Mouse (Mus musculus) erythroblast, embryonic 14.5 days (primary cell): ENCODE data around the gene Dock10. TPM values are rescaled to one million over a fixed set of nuclear protein-coding genes. Genes with fewer than 3 reads are reported as not detected.

Experiments
- H3K27me3 ChIP-seq: 2 replicates; pipeline ENCODE4 v1.6.1; 2012; ENCODE audit warnings: inconsistent platforms; ENCODE audit not compliant: control insufficient read depth
- H3K36me3 ChIP-seq: 2 replicates; pipeline ENCODE4 v1.6.1; 2012; ENCODE audit warnings: mild to moderate bottlenecking, inconsistent platforms; ENCODE audit not compliant: control insufficient read depth
- H3K4me1 ChIP-seq: 2 replicates; pipeline ENCODE4 v1.6.1; 2012; ENCODE audit warnings: inconsistent platforms; ENCODE audit not compliant: control insufficient read depth
- H3K4me3 ChIP-seq: replicated peaks from 2 replicates; pipeline ENCODE3; 2012; ENCODE audit warnings: moderate library complexity, mild to moderate bottlenecking, inconsistent platforms
- H3K9me3 ChIP-seq: 2 replicates; pipeline ENCODE4 v1.6.1; 2012; ENCODE audit warnings: low read length, inconsistent platforms, mixed read lengths; ENCODE audit not compliant: control insufficient read depth
- GATA1 ChIP-seq: IDR thresholded peaks from 2 replicates; pipeline ENCODE4 v1.6.1; 2012; ENCODE audit warnings: low read length, inconsistent platforms, mixed read lengths
- TAL1 ChIP-seq: IDR thresholded peaks from 3 replicates; pipeline ENCODE4 v1.6.1; 2012; ENCODE audit warnings: low read length, inconsistent platforms, mixed read lengths
- polyA plus RNA-seq: library from polyadenylated mRNA; stranded (reverse); fragments of >175 nt; gene quantifications from 2 replicates; pipeline ENCODE4 v1.2.3, GENCODE M21; 2012

Dock10 gene
- polyA plus RNA-seq, 1 experiment = 0.02 TPM

DNA sequence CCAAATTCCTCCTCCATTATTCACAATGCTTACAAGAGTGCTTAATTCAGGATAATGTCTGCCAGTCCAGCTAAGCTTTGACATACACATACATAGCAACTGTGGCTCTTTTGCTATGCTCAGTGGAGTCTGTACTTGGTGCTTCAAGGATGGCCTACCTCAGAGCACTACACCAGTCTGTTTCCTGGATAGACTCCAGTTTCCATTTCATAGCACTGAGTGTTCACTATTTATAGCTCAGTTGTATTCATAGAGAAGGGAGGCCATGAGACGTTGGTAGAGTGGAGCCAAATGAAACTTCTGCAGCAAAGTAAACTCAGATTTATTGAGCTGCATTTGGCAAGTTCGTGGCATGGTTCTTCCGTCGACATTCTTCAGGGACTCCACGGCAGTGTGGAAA lies 274.9 kb downstream of the Dock10 start:
- H3K36me3 ChIP-seq = no peaks in the 10 kb centered on the region
- H3K4me1 ChIP-seq = no peaks in the 10 kb centered on the region
- H3K9me3 ChIP-seq = no peaks in the 10 kb centered on the region
- no peaks in the 10 kb centered on the region for H3K27me3 ChIP-seq
- no peak overlapping the region for H3K4me3 ChIP-seq
- no peak for TF ChIP-seq GATA1
- TF ChIP-seq TAL1 = no peak

- TF ChIP-seq TAL1 (no peak), GATA1 (no peak)
- no peaks in the 10 kb centered on the region for H3K4me1 ChIP-seq
- H3K27me3 ChIP-seq = no peaks in the 10 kb centered on the region
Measured at GRCm38 (mm10) chr1:80474942-80475341, 283.4 kb downstream of the Dock10 start.

DNA sequence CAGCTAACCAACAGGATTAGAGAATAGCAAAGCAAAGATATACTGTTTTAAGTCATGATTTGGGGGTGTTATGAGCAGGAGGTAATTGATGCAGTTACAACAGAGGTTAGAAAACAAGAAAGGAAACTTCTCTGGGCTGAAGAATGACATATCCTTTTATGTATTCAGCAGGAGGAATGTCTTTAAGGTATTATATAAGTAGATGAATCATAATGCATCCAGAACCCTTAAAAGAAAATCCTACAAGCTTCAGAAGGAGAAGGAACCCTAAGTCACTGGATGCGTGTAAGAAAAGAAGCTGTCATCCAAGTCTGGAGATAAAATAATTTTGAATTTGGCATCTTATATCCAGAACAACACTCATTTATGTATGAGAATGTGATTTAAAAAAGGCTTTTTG lies 285.9 kb downstream of the Dock10 start:
- no peaks in the 10 kb centered on the region for H3K4me1 ChIP-seq
- TF ChIP-seq GATA1 = no peak
- no peak for TF ChIP-seq TAL1
- H3K36me3 ChIP-seq = no peaks in the 10 kb centered on the region
- H3K4me3 ChIP-seq = no peak overlapping the region
- no peaks in the 10 kb centered on the region for H3K9me3 ChIP-seq
- H3K27me3 ChIP-seq = no peaks in the 10 kb centered on the region

More at GRCm38 (mm10) chr1:80474942-80475341, 283.4 kb downstream of the Dock10 start:
- H3K4me3 ChIP-seq = no peak overlapping the region
- no peaks in the 10 kb centered on the region for H3K36me3 ChIP-seq
- no peaks in the 10 kb centered on the region for H3K9me3 ChIP-seq

GRCm38 (mm10) chr1:80461348-80461747 lies 297.0 kb downstream of the Dock10 start, which contains the start of gene Gm45261:
TSS of gene Gm45261 (minus strand) at chr1:80461448.
- Histone ChIP-seq H3K36me3 (no peaks in the 10 kb centered on the region), H3K27me3 (no peaks in the 10 kb centered on the region), H3K9me3 (no peaks in the 10 kb centered on the region), H3K4me1 (no peaks in the 10 kb centered on the region), H3K4me3 (no peak within 1 kb of the TSS)
- TF ChIP-seq GATA1 (no peak), TAL1 (no peak)

DNA sequence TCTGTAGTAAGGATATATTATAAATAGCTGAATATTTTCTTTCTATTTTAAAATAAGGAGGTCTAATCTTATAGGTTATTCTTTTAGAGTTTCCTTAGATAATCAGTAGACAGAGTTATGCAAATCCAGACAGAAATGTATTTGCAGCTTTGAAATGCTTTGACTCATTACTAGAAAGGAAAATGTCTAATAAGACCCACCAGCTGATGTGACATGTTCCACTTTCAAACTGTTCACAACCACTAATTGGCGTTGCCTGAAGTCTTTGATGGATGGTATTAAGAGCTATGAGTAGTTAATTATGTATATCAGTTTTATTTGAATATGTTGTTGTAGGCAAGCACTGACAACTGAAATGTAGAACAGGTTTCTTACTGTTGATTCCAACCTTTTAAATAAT lies 298.4 kb downstream of the Dock10 start:
- Histone ChIP-seq H3K4me3 (no peak overlapping the region), H3K36me3 (no peaks in the 10 kb centered on the region), H3K9me3 (no peaks in the 10 kb centered on the region), H3K4me1 (no peaks in the 10 kb centered on the region), H3K27me3 (no peaks in the 10 kb centered on the region)
- no peak for TF ChIP-seq TAL1

GRCm38 (mm10) chr1:80459477-80459876 lies 298.9 kb downstream of the Dock10 start:
- Histone ChIP-seq H3K36me3 (no peaks in the 10 kb centered on the region), H3K4me1 (no peaks in the 10 kb centered on the region), H3K4me3 (no peak overlapping the region), H3K27me3 (no peaks in the 10 kb centered on the region), H3K9me3 (no peaks in the 10 kb centered on the region)
- TF ChIP-seq TAL1 (no peak), GATA1 (no peak)

- Histone ChIP-seq H3K9me3 (no peaks in the 10 kb centered on the region), H3K36me3 (no peaks in the 10 kb centered on the region), H3K4me1 (no peaks in the 10 kb centered on the region), H3K4me3 (no peak overlapping the region), H3K27me3 (no peaks in the 10 kb centered on the region)
- TF ChIP-seq GATA1 = no peak
- TF ChIP-seq TAL1 = no peak
Measured at GRCm38 (mm10) chr1:80453971-80454370, 304.4 kb downstream of the Dock10 start.

DNA sequence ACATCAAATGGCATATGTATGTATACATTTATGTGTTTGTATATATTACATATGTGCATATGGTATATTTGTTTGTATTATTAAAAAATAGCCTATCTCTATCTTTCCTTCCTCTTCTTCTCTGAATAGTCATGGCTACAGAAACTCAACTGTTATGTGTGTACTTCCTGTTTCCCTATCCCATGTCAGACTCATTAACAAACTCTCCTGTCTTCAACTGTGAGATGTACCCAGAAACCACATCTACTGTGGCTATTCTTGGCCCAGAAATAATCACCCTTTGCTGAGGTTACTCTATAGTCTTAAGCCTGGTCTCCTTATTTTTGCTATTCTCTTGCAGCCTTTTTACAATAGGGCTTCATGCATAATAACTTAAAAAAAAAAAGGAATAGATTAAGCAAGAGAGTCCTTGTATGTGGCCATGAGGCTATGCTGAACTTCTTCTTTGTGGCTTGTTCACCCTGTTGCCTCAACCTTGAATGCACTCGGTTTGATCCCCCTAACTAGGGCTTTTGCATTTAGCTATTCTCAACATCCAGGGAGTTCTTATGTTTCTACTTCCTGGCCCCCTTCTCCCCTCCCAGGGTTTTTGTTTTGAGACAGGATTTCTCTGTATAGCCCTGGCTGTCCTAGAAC lies 306.3 kb downstream of the Dock10 start:
- Histone ChIP-seq H3K4me1 (no peaks in the 10 kb centered on the region), H3K36me3 (no peaks in the 10 kb centered on the region), H3K9me3 (no peaks in the 10 kb centered on the region), H3K4me3 (no peak overlapping the region), H3K27me3 (no peaks in the 10 kb centered on the region)
- no peak for TF ChIP-seq TAL1
- TF ChIP-seq GATA1 = no peak
